Mouse (Mus musculus): ENCODE measurements around the gene Rabl3. TPM values are rescaled to one million over a fixed set of nuclear protein-coding genes. Genes with fewer than 3 reads are reported as not detected.

The Rabl3 gene
- total RNA-seq (2021): 1 to 10 TPM; 8.1 to 8.7 TPM

- peak; percentile 87 to 88 for DNase-seq (ENCODE audit: extremely low spot score in 1 of 2, low spot score in 1 of 2)
Observed at GRCm38 (mm10) chr16:37539611-37540580, at the start of gene Rabl3, which contains the start of gene Gtf2e1. Rabl3 (plus strand) TSS chr16:37539885. Gtf2e1 (minus strand) TSS chr16:37539789.

- no peak for DNase-seq (ENCODE audit: extremely low spot score in 1 of 2, low spot score in 1 of 2)
Observed at GRCm38 (mm10) chr16:37495017-37495416, 44.7 kb upstream of the Rabl3 start.

GRCm38 (mm10) chr16:37498581-37498980 is 41.1 kb upstream of the Rabl3 start:
- no peak for DNase-seq (ENCODE audit: extremely low spot score in 1 of 2, low spot score in 1 of 2)

- no peak for DNase-seq (ENCODE audit: extremely low spot score in 1 of 2, low spot score in 1 of 2)
Observed at GRCm38 (mm10) chr16:37504517-37504916, 35.2 kb upstream of the Rabl3 start.

GRCm38 (mm10) chr16:37506751-37507150 is 32.9 kb upstream of the Rabl3 start:
- DNase-seq (ENCODE audit: extremely low spot score in 1 of 2, low spot score in 1 of 2): no peak

GRCm38 (mm10) chr16:37511489-37511888 is 28.2 kb upstream of the Rabl3 start:
- no peak for DNase-seq (ENCODE audit: extremely low spot score in 1 of 2, low spot score in 1 of 2)

- DNase-seq (ENCODE audit: extremely low spot score in 1 of 2, low spot score in 1 of 2): no peak
Observed at GRCm38 (mm10) chr16:37514644-37515043, 25.0 kb upstream of the Rabl3 start.

- DNase-seq (ENCODE audit: extremely low spot score in 1 of 2, low spot score in 1 of 2): no peak
Observed at GRCm38 (mm10) chr16:37516376-37516993, 23.2 kb upstream of the Rabl3 start.

GRCm38 (mm10) chr16:37517596-37518211 is 22.0 kb upstream of the Rabl3 start:
- no peak for DNase-seq (ENCODE audit: extremely low spot score in 1 of 2, low spot score in 1 of 2)

GRCm38 (mm10) chr16:37518662-37519061 is 21.0 kb upstream of the Rabl3 start:
- DNase-seq (ENCODE audit: extremely low spot score in 1 of 2, low spot score in 1 of 2): no peak

- no peak for DNase-seq (ENCODE audit: extremely low spot score in 1 of 2, low spot score in 1 of 2)
Observed at GRCm38 (mm10) chr16:37519721-37520120, 20.0 kb upstream of the Rabl3 start.

- no peak for DNase-seq (ENCODE audit: extremely low spot score in 1 of 2, low spot score in 1 of 2)
Observed at GRCm38 (mm10) chr16:37520190-37521040, 19.3 kb upstream of the Rabl3 start.

- no peak for DNase-seq (ENCODE audit: extremely low spot score in 1 of 2, low spot score in 1 of 2)
Observed at GRCm38 (mm10) chr16:37522100-37522697, 17.5 kb upstream of the Rabl3 start.

- no peak for DNase-seq (ENCODE audit: extremely low spot score in 1 of 2, low spot score in 1 of 2)
Observed at GRCm38 (mm10) chr16:37525121-37525520, 14.6 kb upstream of the Rabl3 start.

GRCm38 (mm10) chr16:37526688-37527223 is 12.9 kb upstream of the Rabl3 start:
- DNase-seq (ENCODE audit: extremely low spot score in 1 of 2, low spot score in 1 of 2): no peak

GRCm38 (mm10) chr16:37530170-37530569 is 9.5 kb upstream of the Rabl3 start:
- DNase-seq (ENCODE audit: extremely low spot score in 1 of 2, low spot score in 1 of 2): no peak

GRCm38 (mm10) chr16:37532046-37532445 is 7.6 kb upstream of the Rabl3 start:
- DNase-seq (ENCODE audit: extremely low spot score in 1 of 2, low spot score in 1 of 2): no peak

GRCm38 (mm10) chr16:37533369-37534068 is 6.2 kb upstream of the Rabl3 start:
- DNase-seq (ENCODE audit: extremely low spot score in 1 of 2, low spot score in 1 of 2): no peak

- DNase-seq (ENCODE audit: extremely low spot score in 1 of 2, low spot score in 1 of 2): no peak
Observed at GRCm38 (mm10) chr16:37539240-37539610, 460 bp upstream of the Rabl3 start.

Data from layer of hippocampus, postnatal 25 days (tissue).